Mouse (Mus musculus): ENCODE results near the gene Il1f6. TPM values are rescaled to one million over a fixed set of nuclear protein-coding genes. Genes with fewer than 3 reads are reported as not detected.
"Not testable (repeated sequence)": the region's sequence is repeated elsewhere in the genome, so short reads cannot be mapped to it uniquely, and the experiment has no call there.

The Il1f6 gene
- total RNA-seq (2021): not detected

GRCm38 (mm10) chr2:24215118-24215517 lies at the start of gene Il1f6:
Gene Il1f6, plus strand, starts transcription at chr2:24215418.
- intact Hi-C loops (cut with DNase I): no loop called here
- no peak for DNase-seq (ENCODE audit: low spot score in 2 of 2)

GRCm38 (mm10) chr2:24181683-24182331 lies 33.4 kb upstream of the Il1f6 start:
- intact Hi-C loops (cut with DNase I): not testable (repeated sequence)
- DNase-seq (ENCODE audit: low spot score in 2 of 2): peak; percentile 35 to 65

GRCm38 (mm10) chr2:24182423-24183147 lies 32.6 kb upstream of the Il1f6 start:
- DNase-seq (ENCODE audit: low spot score in 2 of 2); intact Hi-C loops (cut with DNase I): not testable (repeated sequence)

GRCm38 (mm10) chr2:24184092-24184491 lies 31.1 kb upstream of the Il1f6 start:
- intact Hi-C loops (cut with DNase I); DNase-seq (ENCODE audit: low spot score in 2 of 2): not testable (repeated sequence)

GRCm38 (mm10) chr2:24186176-24186575 lies 29.0 kb upstream of the Il1f6 start, which contains the start of gene Il1f9:
Gene Il1f9, plus strand, starts transcription at chr2:24186476.
- DNase-seq (ENCODE audit: low spot score in 2 of 2): no peak
- intact Hi-C loops (cut with DNase I): no loop called here

GRCm38 (mm10) chr2:24187585-24187984 lies 27.6 kb upstream of the Il1f6 start:
- intact Hi-C loops (cut with DNase I): no loop called here
- DNase-seq (ENCODE audit: low spot score in 2 of 2): no peak

- no peak for DNase-seq (ENCODE audit: low spot score in 2 of 2)
- intact Hi-C loops (cut with DNase I): no loop called here
These were observed 27.0 kb upstream of the Il1f6 start for GRCm38 (mm10) chr2:24188189-24188588.

GRCm38 (mm10) chr2:24227191-24227590 lies 12.0 kb downstream of the Il1f6 start:
- intact Hi-C loops (cut with DNase I): no loop called here
- no peak for DNase-seq (ENCODE audit: low spot score in 2 of 2)

- no peak for DNase-seq (ENCODE audit: low spot score in 2 of 2)
These were observed 52.3 kb downstream of the Il1f6 start for GRCm38 (mm10) chr2:24267503-24267902.

GRCm38 (mm10) chr2:24273619-24274018 lies 58.4 kb downstream of the Il1f6 start:
- no peak for DNase-seq (ENCODE audit: low spot score in 2 of 2)
- intact Hi-C loops (cut with DNase I): no loop called here

More at GRCm38 (mm10) chr2:24267503-24267902, 52.3 kb downstream of the Il1f6 start:
- intact Hi-C loops (cut with DNase I): no loop called here

- no peak for DNase-seq (ENCODE audit: low spot score in 2 of 2)
- intact Hi-C loops (cut with DNase I): no loop called here
These were observed 59.9 kb downstream of the Il1f6 start for GRCm38 (mm10) chr2:24275146-24275545.

Other genes with a start within 250 kb of the Il1f6 start
- gene Hnmt, start 166.0 kb upstream of the Il1f6 start, total RNA-seq (2021): 10 to 100 TPM; 21.3 to 23.5 TPM
- gene Tbpl2, start 118.8 kb upstream of the Il1f6 start, total RNA-seq (2021): not detected
- gene Il1f8, start 62.3 kb upstream of the Il1f6 start, total RNA-seq (2021): not detected
- not detected for gene Il1f9, start 28.9 kb upstream of the Il1f6 start, total RNA-seq (2021)
- under 1 TPM in 1 of 2 experiments, not detected in 1; 0.23 TPM for gene Il1f5, start 61.5 kb downstream of the Il1f6 start, total RNA-seq (2021)
- gene Il1f10, start 75.8 kb downstream of the Il1f6 start, total RNA-seq (2021): not detected
- gene Il1rn, start 121.4 kb downstream of the Il1f6 start, total RNA-seq (2021): not detected
- gene Psd4, start 152.2 kb downstream of the Il1f6 start, total RNA-seq (2021): 1 to 10 TPM; 1.1 to 1.6 TPM